Mouse (Mus musculus) stomach, postnatal 0 days (tissue): Measurements from ENCODE around the gene Srcap.

Source experiments
- CTCF ChIP-seq: IDR thresholded peaks from 2 replicates; pipeline ENCODE4 v1.5.1; 2016; ENCODE audit warnings: antibody characterized with exemption, low read depth, mild to moderate bottlenecking, moderate library complexity
- EP300 ChIP-seq: optimal IDR thresholded peaks from 2 replicates; pipeline ENCODE3; 2016; ENCODE audit warnings: antibody characterized with exemption

DNA sequence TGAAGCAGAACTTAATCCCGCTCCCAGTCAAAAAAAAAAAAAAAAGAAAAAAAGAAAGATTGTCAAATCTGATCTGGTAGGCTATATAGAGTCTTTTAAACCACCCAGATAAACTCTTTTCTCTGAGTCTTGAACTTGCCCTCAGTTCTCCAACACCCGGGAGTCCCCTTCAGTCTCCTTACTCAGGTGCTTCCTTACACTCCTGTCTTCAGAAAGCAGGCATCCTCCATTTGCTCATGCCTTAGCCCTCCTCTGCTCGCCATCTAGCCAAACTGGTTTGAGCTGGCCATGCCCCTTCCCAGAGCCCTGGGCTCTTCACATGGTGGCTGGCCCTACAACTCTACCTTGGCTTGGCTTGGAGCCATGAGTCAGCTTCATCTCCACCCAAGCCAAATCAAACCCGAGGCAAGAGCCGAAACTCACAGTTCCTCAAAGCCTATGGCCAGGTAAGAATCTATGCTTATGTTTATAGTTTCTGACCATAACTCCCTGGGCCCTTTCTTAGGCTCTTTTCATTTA lies 49.6 kb downstream of the Srcap start, which contains the start of gene Tmem265:
- TF ChIP-seq CTCF (no peak), EP300 (no peak)
